Mouse (Mus musculus) liver, embryonic 12.5 days (tissue): ENCODE data around the gene Lpp. TPM values are rescaled to one million over a fixed set of nuclear protein-coding genes. Genes with fewer than 3 reads are reported as not detected.

Experiments
- ATAC-seq: fragments of 200-750 bp; cut with Nextera tagmentation; 2 replicates; pipeline ENCODE4 v1.8.0; 2017; ENCODE audit warnings: moderate number of reproducible peaks, mild to moderate bottlenecking, moderate library complexity
- H3K27ac ChIP-seq: fragments of 300-500 bp; sonication (generic); 2 replicates; pipeline ENCODE4 v1.5.1; 2016; ENCODE audit warnings: mild to moderate bottlenecking
- H3K27me3 ChIP-seq: fragments of 300-500 bp; sonication (generic); replicated peaks from 2 replicates; pipeline ENCODE4 v1.6.1; 2016; ENCODE audit warnings: mild to moderate bottlenecking, moderate library complexity
- H3K36me3 ChIP-seq: fragments of 300-500 bp; sonication (generic); 2 replicates; pipeline ENCODE4 v1.6.1; 2016; ENCODE audit warnings: mild to moderate bottlenecking, moderate library complexity
- H3K4me1 ChIP-seq: fragments of 300-500 bp; sonication (generic); 2 replicates; pipeline ENCODE4 v1.6.1; 2016
- H3K4me2 ChIP-seq: fragments of 300-500 bp; sonication (generic); 2 replicates; pipeline ENCODE4 v1.6.1; 2016; ENCODE audit warnings: mild to moderate bottlenecking, moderate library complexity
- H3K4me3 ChIP-seq: fragments of 300-500 bp; sonication (generic); 2 replicates; pipeline ENCODE4 v1.5.1; 2016; ENCODE audit warnings: mild to moderate bottlenecking, moderate library complexity
- H3K9ac ChIP-seq: fragments of 300-500 bp; sonication (generic); 2 replicates; pipeline ENCODE4 v1.6.1; 2016; ENCODE audit warnings: mild to moderate bottlenecking, moderate library complexity
- H3K9me3 ChIP-seq: fragments of 300-500 bp; sonication (generic); replicated peaks from 2 replicates; pipeline ENCODE4 v1.6.1; 2016; ENCODE audit warnings: mild to moderate bottlenecking, moderate library complexity
- WGBS: fragments of 180-500 bp; shearing (Covaris S2); methylation state at CpG from one replicate; pipeline ENCODE4 v1.1.7; 2016; ENCODE audit not compliant: insufficient replicate concordance; 5-methylcytosine and 5-hydroxymethylcytosine counted together
- polyA plus RNA-seq: library from polyadenylated mRNA; unstranded; fragments of >200 nt; fragmentation: Nextera tagmentation; extraction: Ambion mirVana; gene quantifications from 2 replicates; pipeline ENCODE4 v1.2.1, GENCODE M21; 2016

Gene Lpp
- polyA plus RNA-seq, 1 experiment from 2014 or later = 9.5 TPM

- no peak overlapping the region for H3K4me2 ChIP-seq
- H3K27me3 ChIP-seq = no peaks in the 10 kb centered on the region
- H3K36me3 ChIP-seq = no peaks in the 10 kb centered on the region
- ATAC-seq = no peak
- H3K4me1 ChIP-seq = peaks cover 11% of the 10 kb centered on the region; the same call in 1 of the 2 replicates
- H3K4me3 ChIP-seq = no peak overlapping the region
- H3K27ac ChIP-seq = no peak overlapping the region
- H3K9me3 ChIP-seq = no peaks in the 10 kb centered on the region
- WGBS = 68% methylated on average over 5 of the region's 5 CpGs
- H3K9ac ChIP-seq = no peak overlapping the region
Observed at GRCm38 (mm10) chr16:24507927-24508540, 114.7 kb downstream of the Lpp start.

GRCm38 (mm10) chr16:24509100-24509812 lies 115.9 kb downstream of the Lpp start:
- WGBS = 55% methylated on average over 5 of the region's 5 CpGs
- ATAC-seq = no peak
- no peak overlapping the region for H3K9ac ChIP-seq
- H3K4me1 ChIP-seq = peaks cover 11% of the 10 kb centered on the region; the same call in 1 of the 2 replicates
- H3K27ac ChIP-seq = no peak overlapping the region
- no peaks in the 10 kb centered on the region for H3K9me3 ChIP-seq
- H3K36me3 ChIP-seq = no peaks in the 10 kb centered on the region
- no peak overlapping the region for H3K4me3 ChIP-seq
- H3K27me3 ChIP-seq = no peaks in the 10 kb centered on the region
- no peak overlapping the region for H3K4me2 ChIP-seq

GRCm38 (mm10) chr16:24509813-24510166 lies 116.5 kb downstream of the Lpp start:
- Histone ChIP-seq H3K27me3 (no peaks in the 10 kb centered on the region), H3K27ac (no peak overlapping the region), H3K4me2 (no peak overlapping the region), H3K36me3 (no peaks in the 10 kb centered on the region), H3K9ac (no peak overlapping the region), H3K4me1 (peaks cover 11% of the 10 kb centered on the region; the same call in 1 of the 2 replicates), H3K4me3 (no peak overlapping the region), H3K9me3 (no peaks in the 10 kb centered on the region)
- WGBS = 79% methylated on average over 1 of the region's 1 CpGs
- ATAC-seq = no peak

- no peak for ATAC-seq
- Histone ChIP-seq H3K4me1 (peaks cover 14% of the 10 kb centered on the region), H3K27me3 (no peaks in the 10 kb centered on the region), H3K36me3 (no peaks in the 10 kb centered on the region), H3K9ac (no peak overlapping the region), H3K4me3 (no peak overlapping the region), H3K27ac (no peak overlapping the region), H3K9me3 (no peaks in the 10 kb centered on the region), H3K4me2 (no peak overlapping the region)
- 82% methylated on average over 4 of the region's 4 CpGs for WGBS
Observed at GRCm38 (mm10) chr16:24513228-24513627, 119.9 kb downstream of the Lpp start.

- Histone ChIP-seq H3K4me3 (no peak overlapping the region), H3K27me3 (no peaks in the 10 kb centered on the region), H3K4me2 (no peak overlapping the region), H3K4me1 (peaks cover 14% of the 10 kb centered on the region), H3K9me3 (no peaks in the 10 kb centered on the region), H3K36me3 (no peaks in the 10 kb centered on the region), H3K27ac (no peak overlapping the region), H3K9ac (no peak overlapping the region)
- ATAC-seq = no peak
- 78% methylated on average over 11 of the region's 11 CpGs for WGBS
Observed at GRCm38 (mm10) chr16:24514802-24515727, 121.8 kb downstream of the Lpp start.

- no peak overlapping the region for H3K9ac ChIP-seq
- 52% methylated on average over 3 of the region's 3 CpGs for WGBS
- H3K27me3 ChIP-seq = no peaks in the 10 kb centered on the region
- no peaks in the 10 kb centered on the region for H3K36me3 ChIP-seq
- H3K9me3 ChIP-seq = no peaks in the 10 kb centered on the region
- no peak overlapping the region for H3K4me3 ChIP-seq
- H3K4me2 ChIP-seq = no peak overlapping the region
- peaks cover 14% of the 10 kb centered on the region for H3K4me1 ChIP-seq
- H3K27ac ChIP-seq = no peak overlapping the region
- ATAC-seq = no peak
Observed at GRCm38 (mm10) chr16:24516993-24517392, 123.7 kb downstream of the Lpp start.

GRCm38 (mm10) chr16:24517501-24518042 lies 124.3 kb downstream of the Lpp start:
- Histone ChIP-seq H3K4me2 (no peak overlapping the region), H3K27me3 (no peaks in the 10 kb centered on the region), H3K9me3 (no peaks in the 10 kb centered on the region), H3K36me3 (no peaks in the 10 kb centered on the region), H3K9ac (no peak overlapping the region), H3K27ac (no peak overlapping the region), H3K4me1 (peaks cover 14% of the 10 kb centered on the region), H3K4me3 (no peak overlapping the region)
- no peak for ATAC-seq
- WGBS = 42% methylated on average over 9 of the region's 9 CpGs

- H3K4me3 ChIP-seq = no peak overlapping the region
- no peaks in the 10 kb centered on the region for H3K27me3 ChIP-seq
- no peak for ATAC-seq
- H3K4me1 ChIP-seq = peaks cover 14% of the 10 kb centered on the region
- no peaks in the 10 kb centered on the region for H3K9me3 ChIP-seq
- no peak overlapping the region for H3K4me2 ChIP-seq
- H3K36me3 ChIP-seq = no peaks in the 10 kb centered on the region
- 53% methylated on average over 7 of the region's 7 CpGs for WGBS
- no peak overlapping the region for H3K27ac ChIP-seq
- H3K9ac ChIP-seq = no peak overlapping the region
Observed at GRCm38 (mm10) chr16:24518785-24519184, 125.5 kb downstream of the Lpp start.

- no peaks in the 10 kb centered on the region for H3K9me3 ChIP-seq
- H3K36me3 ChIP-seq = no peaks in the 10 kb centered on the region
- ATAC-seq = no peak
- H3K4me1 ChIP-seq = no peaks in the 10 kb centered on the region
- 79% methylated on average over 7 of the region's 7 CpGs for WGBS
- no peak overlapping the region for H3K9ac ChIP-seq
- H3K4me3 ChIP-seq = no peak overlapping the region
- no peak overlapping the region for H3K4me2 ChIP-seq
- no peaks in the 10 kb centered on the region for H3K27me3 ChIP-seq
- H3K27ac ChIP-seq = no peak overlapping the region
Observed at GRCm38 (mm10) chr16:24527219-24527618, 133.9 kb downstream of the Lpp start.

GRCm38 (mm10) chr16:24531681-24532080 lies 138.4 kb downstream of the Lpp start:
- H3K36me3 ChIP-seq = no peaks in the 10 kb centered on the region
- WGBS = 68% methylated on average over 2 of the region's 2 CpGs
- no peaks in the 10 kb centered on the region for H3K27me3 ChIP-seq
- H3K27ac ChIP-seq = no peak overlapping the region
- no peak overlapping the region for H3K4me2 ChIP-seq
- H3K9me3 ChIP-seq = no peaks in the 10 kb centered on the region
- no peak overlapping the region for H3K4me3 ChIP-seq
- no peak for ATAC-seq
- H3K9ac ChIP-seq = no peak overlapping the region
- no peaks in the 10 kb centered on the region for H3K4me1 ChIP-seq

- Histone ChIP-seq H3K9ac (no peak overlapping the region), H3K27ac (no peak overlapping the region), H3K36me3 (no peaks in the 10 kb centered on the region), H3K4me3 (no peak overlapping the region), H3K9me3 (no peaks in the 10 kb centered on the region), H3K27me3 (no peaks in the 10 kb centered on the region), H3K4me2 (no peak overlapping the region), H3K4me1 (no peaks in the 10 kb centered on the region)
- WGBS = 72% methylated on average over 6 of the region's 6 CpGs
- no peak for ATAC-seq
Observed at GRCm38 (mm10) chr16:24535221-24535620, 141.9 kb downstream of the Lpp start.

- ATAC-seq = no peak
- no peaks in the 10 kb centered on the region for H3K27me3 ChIP-seq
- no peak overlapping the region for H3K4me3 ChIP-seq
- no peak overlapping the region for H3K4me2 ChIP-seq
- H3K36me3 ChIP-seq = no peaks in the 10 kb centered on the region
- no peak overlapping the region for H3K27ac ChIP-seq
- WGBS = 65% methylated on average over 7 of the region's 7 CpGs
- no peaks in the 10 kb centered on the region for H3K4me1 ChIP-seq
- no peak overlapping the region for H3K9ac ChIP-seq
- H3K9me3 ChIP-seq = no peaks in the 10 kb centered on the region
Observed at GRCm38 (mm10) chr16:24536261-24536660, 143.0 kb downstream of the Lpp start.
